Mouse (Mus musculus): ENCODE data around the gene Ndufb7. TPM values are rescaled to one million over a fixed set of nuclear protein-coding genes. Genes with fewer than 3 reads are reported as not detected.

The Ndufb7 gene
- total and polyA plus RNA-seq, 3 experiments, result 144 to 331 (median 223) TPM

DNA sequence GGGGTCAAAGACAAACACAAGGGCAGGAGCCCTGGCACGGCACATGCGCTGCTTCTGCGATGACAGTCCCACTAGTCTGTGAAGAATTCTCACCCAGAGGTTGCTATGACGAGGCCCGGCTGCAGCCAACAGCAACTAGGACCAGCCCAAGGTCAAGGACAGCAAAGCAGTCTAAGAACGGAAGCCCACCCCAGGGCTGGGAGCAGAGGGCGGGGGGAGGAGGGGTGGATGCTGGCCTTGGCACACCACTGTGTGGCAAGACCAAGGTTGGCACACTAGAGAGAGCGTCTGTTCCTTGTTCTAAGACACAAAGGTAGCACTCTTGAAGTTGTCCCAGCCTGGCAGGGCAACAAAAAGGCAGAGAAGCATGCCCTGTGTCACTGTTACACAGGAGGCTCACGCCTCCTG, 10.9 kb downstream of the Ndufb7 start:
- Histone ChIP-seq H3K4me1 (ENCODE audit: control insufficient read depth in 1 of 2, insufficient read depth in 2 of 2) (peaks cover 27 to 32% of the 10 kb centered on the region in 2 experiments), H3K27ac (ENCODE audit: insufficient read depth, low read depth) (no peak overlapping the region)
- TF ChIP-seq JUND (conservative IDR thresholded peaks at IDR 0.05; ENCODE audit: low read depth, low read length) (no peak), POLR2A (IDR thresholded peaks at IDR 0.05; ENCODE audit: low read depth, low read length) (no peak), HCFC1 (IDR thresholded peaks at IDR 0.05; ENCODE audit: low read depth, low read length) (no peak), TBP (conservative IDR thresholded peaks at IDR 0.05; ENCODE audit: low read depth, low read length) (no peak), USF1 (IDR thresholded peaks at IDR 0.05; ENCODE audit: low read depth, low read length) (no peak), NELFE (IDR thresholded peaks at IDR 0.05; ENCODE audit: low read depth, low read length) (no peak), MEF2A (IDR thresholded peaks at IDR 0.05; ENCODE audit: borderline replicate concordance, low read depth, low read length) (no peak), TCF12 (IDR thresholded peaks at IDR 0.05; ENCODE audit: low read depth, low read length) (no peak), RAD21 (IDR thresholded peaks at IDR 0.05; ENCODE audit: low read depth, low read length) (no peak), RCOR1 (conservative IDR thresholded peaks at IDR 0.05; ENCODE audit: low read depth, low read length) (no peak), ELF1 (IDR thresholded peaks at IDR 0.05; ENCODE audit: low read depth, low read length) (no peak), ZC3H11A (IDR thresholded peaks at IDR 0.05; ENCODE audit: low read depth, low read length) (no peak), SMC3 (IDR thresholded peaks at IDR 0.05; ENCODE audit: low read depth, low read length) (no peak)

DNA sequence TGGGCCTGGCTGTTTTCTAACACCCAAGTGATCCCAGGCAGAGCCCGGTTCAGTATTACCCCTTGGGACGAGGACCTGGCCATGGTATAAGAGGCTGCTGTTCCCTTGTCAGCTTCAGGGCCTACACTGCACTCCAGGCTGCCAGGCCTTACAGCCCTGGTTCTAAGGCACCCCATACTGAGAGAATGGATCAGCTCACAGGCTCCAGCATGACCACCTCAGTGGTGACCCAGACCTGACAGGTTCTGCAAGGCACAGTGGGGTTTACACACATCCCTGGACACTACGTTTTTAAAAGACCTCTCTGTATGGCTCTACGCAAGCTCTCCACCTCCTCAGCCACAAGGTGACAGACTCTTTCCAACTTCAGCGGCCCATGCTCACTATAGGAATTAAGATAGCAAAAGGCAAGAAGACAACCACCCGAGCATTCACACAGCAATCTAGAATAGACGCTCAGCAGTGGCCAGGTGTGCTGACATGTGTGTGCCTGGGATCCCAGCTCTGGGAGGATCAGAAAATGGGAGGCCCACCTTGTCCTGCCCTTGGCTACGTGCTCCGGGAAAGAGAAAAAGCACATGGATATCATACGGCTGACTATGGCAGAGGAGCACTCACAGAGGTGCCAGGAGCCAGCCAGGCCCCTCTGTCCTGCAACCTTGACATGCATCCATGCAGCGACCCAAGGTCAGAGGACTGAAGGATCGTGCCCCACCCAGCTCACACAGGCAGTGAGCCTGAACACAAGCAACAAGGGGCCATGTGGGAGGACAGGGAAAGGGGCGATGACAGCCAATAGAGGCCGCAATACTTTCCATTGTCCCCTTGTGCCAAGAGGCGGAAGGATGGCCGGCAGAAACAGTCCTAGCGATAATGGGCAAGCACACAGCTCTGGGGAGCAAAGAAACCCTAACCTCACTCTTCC, 11.9 kb downstream of the Ndufb7 start:
- Histone ChIP-seq H3K4me1 (ENCODE audit: control insufficient read depth in 1 of 2, insufficient read depth in 2 of 2) (peaks cover 24 to 29% of the 10 kb centered on the region in 2 experiments), H3K79me2 (replicated peaks; ENCODE audit: control insufficient read depth, extremely low read depth, insufficient read depth, poor library complexity, severe bottlenecking) (peaks cover 7% of the 10 kb centered on the region), H3K27ac (ENCODE audit: insufficient read depth, low read depth) (no peak overlapping the region), H3K4me2 (ENCODE audit: insufficient read depth, low read depth, poor library complexity, severe bottlenecking) (no peak overlapping the region), H3K4me3 (replicated peaks in 1 of 3; ENCODE audit: low read depth in 2 of 3, low read length in 2 of 3, poor library complexity in 1 of 3) (no peak overlapping the region), H3K27me3 (replicated peaks) (no peaks in the 10 kb centered on the region), H3K9me3 (replicated peaks; ENCODE audit: low read length) (no peaks in the 10 kb centered on the region), H3K36me3 (replicated peaks in 1 of 2; ENCODE audit: control insufficient read depth in 1 of 2, insufficient read depth in 1 of 2, low read length in 1 of 2) (peaks cover 0 to 76% of the 10 kb centered on the region in 2 experiments), H3K9ac (ENCODE audit: insufficient read depth, low read depth) (no peak overlapping the region)
- in situ Hi-C loops (cut with MboI; ENCODE audit: low pct_ligation_motif_present, low pct_unique_long_range_greater_than_20kb, low sequenced_read_pairs) (no loop called here), dilution Hi-C loops (cut with MboI; ENCODE audit: extremely low pct_ligation_motif_present, extremely low pct_unique_long_range_greater_than_20kb, low sequenced_read_pairs) (no loop called here)
- DNase-seq (ENCODE audit: extremely low read depth), result no peak
- TF ChIP-seq SIN3A (IDR thresholded peaks at IDR 0.05; ENCODE audit: low read length) (no peak), ZMIZ1 (IDR thresholded peaks at IDR 0.05; ENCODE audit: low read depth, low read length) (no peak), BHLHE40 (IDR thresholded peaks at IDR 0.05; ENCODE audit: low read depth, low read length) (no peak), CHD1 (IDR thresholded peaks at IDR 0.05; ENCODE audit: low read depth, low read length) (no peak)

More for the DNA sequence above, 10.9 kb downstream of the Ndufb7 start:
- no peak overlapping the region for H3K4me3 ChIP-seq (replicated peaks in 1 of 3; ENCODE audit: low read depth in 2 of 3, low read length in 2 of 3, poor library complexity in 1 of 3)
- peaks cover 3 to 72% of the 10 kb centered on the region in 2 experiments for H3K36me3 ChIP-seq (replicated peaks in 1 of 2; ENCODE audit: control insufficient read depth in 1 of 2, insufficient read depth in 1 of 2, low read length in 1 of 2)
- H3K4me2 ChIP-seq (ENCODE audit: insufficient read depth, low read depth, poor library complexity, severe bottlenecking), result no peak overlapping the region
- H3K79me2 ChIP-seq (replicated peaks; ENCODE audit: control insufficient read depth, extremely low read depth, insufficient read depth, poor library complexity, severe bottlenecking), result peaks cover 10% of the 10 kb centered on the region
- no peak for DNase-seq (ENCODE audit: extremely low read depth)
- H3K9ac ChIP-seq (ENCODE audit: insufficient read depth, low read depth), result no peak overlapping the region
- in situ Hi-C loops (cut with MboI; ENCODE audit: low pct_ligation_motif_present, low pct_unique_long_range_greater_than_20kb, low sequenced_read_pairs) (no loop called here), dilution Hi-C loops (cut with MboI; ENCODE audit: extremely low pct_ligation_motif_present, extremely low pct_unique_long_range_greater_than_20kb, low sequenced_read_pairs) (no loop called here)
- H3K9me3 ChIP-seq (replicated peaks; ENCODE audit: low read length), result no peaks in the 10 kb centered on the region
- no peaks in the 10 kb centered on the region for H3K27me3 ChIP-seq (replicated peaks)

Measured in CH12.LX (cell line).